Mouse (Mus musculus) limb, embryonic 13.5 days (tissue): ENCODE data around the gene Ost4. TPM values are rescaled to one million over a fixed set of nuclear protein-coding genes. Genes with fewer than 3 reads are reported as not detected.

Experiments used
- ATAC-seq: fragments of 200-750 bp; cut with Nextera tagmentation; 2 replicates; pipeline ENCODE4 v1.8.0; 2017; ENCODE audit warnings: low read depth, moderate number of reproducible peaks, moderate TSS enrichment; ENCODE audit not compliant: low FRiP score
- H3K27ac ChIP-seq: fragments of 300-500 bp; sonication (generic); 2 replicates; pipeline ENCODE4 v1.5.1; 2015; ENCODE audit warnings: inconsistent platforms, mild to moderate bottlenecking, moderate library complexity
- H3K27me3 ChIP-seq: fragments of 300-500 bp; sonication (generic); 2 replicates; pipeline ENCODE4 v1.6.1; 2015; ENCODE audit warnings: mild to moderate bottlenecking, inconsistent platforms
- H3K36me3 ChIP-seq: fragments of 300-500 bp; sonication (generic); 2 replicates; pipeline ENCODE4 v1.6.1; 2015; ENCODE audit warnings: inconsistent platforms, mild to moderate bottlenecking, moderate library complexity
- H3K4me1 ChIP-seq: fragments of 300-500 bp; sonication (generic); 2 replicates; pipeline ENCODE4 v1.6.1; 2015; ENCODE audit warnings: inconsistent platforms
- H3K4me2 ChIP-seq: fragments of 300-500 bp; sonication (generic); replicated peaks from 2 replicates; pipeline ENCODE4 v1.6.1; 2015; ENCODE audit warnings: inconsistent platforms, mild to moderate bottlenecking, moderate library complexity
- H3K4me3 ChIP-seq: fragments of 300-500 bp; sonication (generic); 2 replicates; pipeline ENCODE4 v1.5.1; 2015; ENCODE audit warnings: moderate library complexity, mild to moderate bottlenecking, inconsistent platforms
- H3K9ac ChIP-seq: fragments of 300-500 bp; sonication (generic); 2 replicates; pipeline ENCODE4 v1.6.1; 2015; ENCODE audit warnings: mild to moderate bottlenecking, inconsistent platforms
- H3K9me3 ChIP-seq: fragments of 300-500 bp; sonication (generic); 2 replicates; pipeline ENCODE4 v1.6.1; 2016; ENCODE audit warnings: inconsistent platforms
- WGBS: fragments of 180-500 bp; shearing (Covaris S2); methylation state at CpG from one replicate; pipeline ENCODE4 v1.1.7; 2015; 5-methylcytosine and 5-hydroxymethylcytosine counted together
- polyA plus RNA-seq: library from polyadenylated mRNA; unstranded; fragments of >200 nt; fragmentation: Nextera tagmentation; extraction: Ambion mirVana; gene quantifications from 2 replicates; pipeline ENCODE4 v1.2.1, GENCODE M21; 2015

The Ost4 gene
- polyA plus RNA-seq, 1 experiment from 2014 or later: 424 TPM

DNA sequence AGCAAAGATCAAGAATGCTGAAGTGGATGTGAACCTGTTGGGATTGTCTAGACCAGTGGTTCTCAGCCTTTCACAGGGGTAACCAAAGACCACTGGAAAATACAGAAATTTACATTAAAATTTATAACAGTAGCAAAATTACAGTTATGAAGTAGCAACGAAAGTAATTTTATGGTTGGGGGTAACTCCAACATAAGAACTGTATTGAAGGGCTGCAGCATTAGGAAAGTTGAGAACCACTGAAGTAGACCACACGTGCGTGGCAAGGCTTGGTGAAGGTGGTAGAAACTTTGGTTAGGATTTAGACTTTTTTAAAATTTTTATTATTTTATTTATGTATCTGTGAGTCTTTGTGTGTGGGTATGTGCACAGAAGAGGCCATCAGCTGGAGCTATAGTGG is 39.9 kb downstream of the Ost4 start, which contains the start of gene Tmem214:
Gene Tmem214, plus strand, starts transcription at position 301 of the 400 bp plus-strand sequence.
- Histone ChIP-seq H3K27ac (peak within 1 kb of the TSS; percentile 67; the same call in 1 of the 2 replicates), H3K27me3 (no peaks in the 10 kb centered on the region), H3K4me3 (peak within 1 kb of the TSS; percentile 88; the same call in 1 of the 2 replicates), H3K9me3 (no peaks in the 10 kb centered on the region), H3K36me3 (peaks cover 54% of the 10 kb centered on the region), H3K9ac (peak within 1 kb of the TSS; percentile 95; the same call in 1 of the 2 replicates), H3K4me1 (peaks cover 20% of the 10 kb centered on the region), H3K4me2 (peak within 1 kb of the TSS; percentile 83)
- WGBS: 93% methylated on average over 3 of the region's 3 CpGs
- ATAC-seq: no peak

GRCm38 (mm10) chr5:30866871-30867270 is 40.7 kb downstream of the Ost4 start:
- Histone ChIP-seq H3K4me1 (peaks cover 20% of the 10 kb centered on the region), H3K4me3 (no peak overlapping the region), H3K4me2 (no peak overlapping the region), H3K9ac (no peak overlapping the region), H3K9me3 (no peaks in the 10 kb centered on the region), H3K27me3 (no peaks in the 10 kb centered on the region), H3K27ac (no peak overlapping the region), H3K36me3 (peaks cover 46% of the 10 kb centered on the region)
- no peak for ATAC-seq
- 84% methylated on average over 3 of the region's 3 CpGs for WGBS

DNA sequence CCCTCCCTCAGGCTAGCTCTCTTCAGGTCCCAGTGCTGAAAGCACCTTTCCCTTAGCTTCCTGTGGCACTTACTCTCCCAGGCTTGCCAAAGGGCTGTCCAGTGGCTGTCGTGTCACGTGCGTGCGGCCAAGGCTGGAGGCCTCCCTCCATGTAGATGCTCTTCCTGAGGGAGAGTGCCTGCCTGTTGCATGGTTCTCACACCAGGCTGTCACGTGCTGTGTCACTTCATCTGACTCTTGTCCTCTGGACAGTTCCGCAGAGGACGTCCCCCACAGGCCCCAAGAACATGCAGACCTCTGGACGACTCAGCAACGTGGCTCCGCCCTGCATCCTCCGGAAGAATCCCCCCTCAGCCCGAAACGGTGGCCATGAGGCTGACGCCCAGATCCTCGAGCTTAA is 43.3 kb downstream of the Ost4 start:
- WGBS: 43% methylated on average over 15 of the region's 15 CpGs
- Histone ChIP-seq H3K36me3 (peaks cover 32% of the 10 kb centered on the region), H3K9ac (no peak overlapping the region), H3K27ac (no peak overlapping the region), H3K4me1 (peaks cover 6% of the 10 kb centered on the region; the same call in 1 of the 2 replicates), H3K4me2 (no peak overlapping the region), H3K9me3 (no peaks in the 10 kb centered on the region), H3K4me3 (no peak overlapping the region), H3K27me3 (no peaks in the 10 kb centered on the region)
- ATAC-seq: no peak

DNA sequence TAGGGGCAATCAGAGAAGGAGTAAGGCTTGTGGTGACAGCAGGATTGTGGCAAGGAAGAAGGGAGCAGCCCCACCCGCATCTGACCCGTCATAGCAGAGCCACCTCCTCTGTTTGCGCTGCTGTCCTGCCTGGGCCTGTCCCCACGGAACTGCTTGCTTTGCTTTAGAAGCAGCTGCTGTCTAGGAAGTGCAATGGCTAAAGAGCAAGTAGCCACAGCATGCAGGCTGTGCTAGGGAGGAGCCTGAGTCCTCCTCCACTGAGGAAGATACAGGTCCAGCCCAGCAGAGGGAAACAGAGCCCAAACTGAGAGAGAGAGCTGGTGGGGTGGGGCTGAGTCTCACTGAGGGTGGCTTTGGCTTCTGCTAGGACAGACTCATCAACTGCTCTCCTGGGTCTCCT is 43.7 kb downstream of the Ost4 start:
- peaks cover 32% of the 10 kb centered on the region for H3K36me3 ChIP-seq
- no peak for ATAC-seq

DNA sequence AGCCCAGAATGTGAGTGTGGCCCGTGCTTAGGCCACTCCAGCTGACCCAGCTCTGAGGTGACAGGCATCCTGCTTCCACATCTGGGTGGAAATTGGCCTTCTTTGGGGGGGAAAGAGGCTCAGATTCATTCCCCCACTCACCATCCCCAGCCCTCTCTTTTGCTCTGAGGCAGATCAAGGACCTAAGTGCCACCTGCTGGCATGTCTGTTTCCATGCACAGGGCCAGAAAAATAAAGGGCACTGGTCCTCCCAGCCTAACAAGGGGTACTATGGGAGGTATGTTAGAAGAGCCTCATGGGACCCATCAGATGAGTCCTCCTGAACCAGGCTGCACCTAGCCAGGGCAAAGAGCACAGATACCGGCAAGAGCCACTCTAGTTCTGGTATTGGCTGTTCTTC is 51.5 kb downstream of the Ost4 start:
- H3K27ac ChIP-seq: no peak overlapping the region
- H3K4me1 ChIP-seq: no peaks in the 10 kb centered on the region; the same call in 1 of the 2 replicates
- no peaks in the 10 kb centered on the region for H3K36me3 ChIP-seq
- no peaks in the 10 kb centered on the region for H3K27me3 ChIP-seq
- 70% methylated on average over 2 of the region's 2 CpGs for WGBS
- H3K9me3 ChIP-seq: no peaks in the 10 kb centered on the region
- no peak for ATAC-seq
- H3K4me2 ChIP-seq: no peak overlapping the region
- no peak overlapping the region for H3K9ac ChIP-seq
- H3K4me3 ChIP-seq: no peak overlapping the region

More for the DNA sequence above, 43.7 kb downstream of the Ost4 start:
- Histone ChIP-seq H3K4me1 (peaks cover 4% of the 10 kb centered on the region; the same call in 1 of the 2 replicates), H3K27me3 (no peaks in the 10 kb centered on the region), H3K4me2 (no peak overlapping the region), H3K9ac (no peak overlapping the region), H3K9me3 (no peaks in the 10 kb centered on the region), H3K27ac (no peak overlapping the region), H3K4me3 (no peak overlapping the region)
- 34% methylated on average over 4 of the region's 4 CpGs for WGBS

Other genes starting within 250 kb of the Ost4 start
- 315 and 317 TPM in 2 replicates for gene Cenpa, start 241.0 kb downstream of the Ost4 start, polyA plus RNA-seq
- gene Dpysl5, start 196.2 kb downstream of the Ost4 start, polyA plus RNA-seq: 5.1 and 5.9 TPM in 2 replicates
- gene Mapre3, start 93.1 kb downstream of the Ost4 start, polyA plus RNA-seq: 30.7 and 33.0 TPM in 2 replicates
- gene Tmem214, start 39.8 kb downstream of the Ost4 start, polyA plus RNA-seq: 93.3 and 95.2 TPM in 2 replicates
- gene Agbl5, start 19.1 kb downstream of the Ost4 start, polyA plus RNA-seq: 32.5 and 34.0 TPM in 2 replicates
- 279 and 281 TPM in 2 replicates for gene Emilin1, start 5.6 kb upstream of the Ost4 start, polyA plus RNA-seq
- gene Khk, start 13.6 kb upstream of the Ost4 start, polyA plus RNA-seq: 20.0 and 22.6 TPM in 2 replicates
- gene Cgref1, start 37.8 kb upstream of the Ost4 start, polyA plus RNA-seq: 7.6 and 8.7 TPM in 2 replicates
- 136 and 142 TPM in 2 replicates for gene Preb, start 52.6 kb upstream of the Ost4 start, polyA plus RNA-seq
- not detected in 2 replicates for gene Tcf23, start 60.9 kb upstream of the Ost4 start, polyA plus RNA-seq
- gene Atraid, start 140.5 kb upstream of the Ost4 start, polyA plus RNA-seq: 147 and 156 TPM in 2 replicates
- 13.4 and 14.1 TPM in 2 replicates for gene Slc5a6, start 141.1 kb upstream of the Ost4 start, polyA plus RNA-seq
- gene Cad, start 147.0 kb upstream of the Ost4 start, polyA plus RNA-seq: 30.0 and 33.7 TPM in 2 replicates
- not detected in 2 replicates for gene Dnajc5g, start 198.5 kb upstream of the Ost4 start, polyA plus RNA-seq
- gene Slc30a3, start 200.4 kb upstream of the Ost4 start, polyA plus RNA-seq: 0.38 and 0.57 TPM in 2 replicates
- gene Trim54, start 208.9 kb upstream of the Ost4 start, polyA plus RNA-seq: 7.2 and 8.1 TPM in 2 replicates
- not detected in 2 replicates for gene Ucn, start 231.0 kb upstream of the Ost4 start, polyA plus RNA-seq
- gene Mpv17, start 246.5 kb upstream of the Ost4 start, polyA plus RNA-seq: 68.7 and 69.4 TPM in 2 replicates